Mouse (Mus musculus): ENCODE measurements around the gene Prps1l1. TPM values are rescaled to one million over a fixed set of nuclear protein-coding genes. Genes with fewer than 3 reads are reported as not detected.

Prps1l1 gene
- total RNA-seq (2021), result not detected in 2 replicates
- long read RNA-seq, experiment 1, result 0 reads
- long read RNA-seq, experiment 2, result 0 reads

GRCm38 (mm10) chr12:34984461-34984860 lies at the start of gene Prps1l1:
Prps1l1 (plus strand) TSS chr12:34984761.
- no peak for DNase-seq

GRCm38 (mm10) chr12:34937918-34938317 lies 46.6 kb upstream of the Prps1l1 start:
- DNase-seq, result peak; percentile 15

DNA sequence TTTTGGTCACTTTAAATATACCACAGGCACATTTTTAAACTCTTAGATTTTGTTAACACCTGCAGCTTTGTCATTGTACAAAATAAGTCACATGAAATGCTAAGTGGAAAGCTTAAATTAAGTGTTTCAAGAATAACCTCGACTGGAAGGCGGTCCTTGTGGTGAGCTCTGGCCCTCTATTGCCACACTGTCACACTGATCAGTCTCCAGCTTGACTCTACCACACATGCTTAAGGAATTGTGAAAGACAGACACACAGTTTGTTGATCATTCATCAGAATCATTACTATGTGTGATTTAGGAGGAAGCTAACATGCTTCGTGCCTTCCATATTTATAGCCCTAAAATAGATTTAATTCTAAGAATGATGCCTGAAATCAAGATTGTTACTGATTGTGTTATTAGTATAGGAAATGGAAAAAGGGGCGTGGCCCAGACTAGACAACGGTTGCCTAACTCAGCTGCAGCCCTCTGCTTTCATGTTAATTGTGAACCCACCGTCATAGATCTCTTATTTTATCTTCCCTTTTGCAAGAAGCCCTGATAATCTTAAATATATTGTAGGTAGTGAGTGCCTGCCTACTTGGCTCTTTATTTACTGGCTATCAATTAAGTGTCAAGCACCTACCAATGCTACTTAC lies 35.4 kb upstream of the Prps1l1 start:
- DNase-seq, result no peak

DNA sequence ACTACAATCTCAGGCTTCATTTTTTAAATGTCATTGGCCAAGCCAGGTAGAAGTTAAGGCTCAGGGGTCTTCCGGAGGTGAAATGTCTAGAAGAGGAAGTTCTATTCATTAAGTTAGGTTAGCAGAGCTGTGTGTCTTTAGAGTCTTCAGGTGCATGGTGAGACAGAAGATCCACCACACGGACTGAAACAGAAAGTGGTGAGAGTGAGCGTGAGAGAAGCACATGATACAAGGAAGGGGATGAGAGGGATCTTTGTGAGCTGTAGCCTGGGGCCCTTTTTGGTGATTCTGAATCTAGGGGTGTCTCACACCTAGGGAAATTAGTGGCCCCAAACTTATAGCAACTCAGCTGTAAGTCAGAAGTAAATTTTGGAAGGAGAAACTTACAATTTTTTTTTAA lies 8.6 kb upstream of the Prps1l1 start:
- DNase-seq, result no peak

DNA sequence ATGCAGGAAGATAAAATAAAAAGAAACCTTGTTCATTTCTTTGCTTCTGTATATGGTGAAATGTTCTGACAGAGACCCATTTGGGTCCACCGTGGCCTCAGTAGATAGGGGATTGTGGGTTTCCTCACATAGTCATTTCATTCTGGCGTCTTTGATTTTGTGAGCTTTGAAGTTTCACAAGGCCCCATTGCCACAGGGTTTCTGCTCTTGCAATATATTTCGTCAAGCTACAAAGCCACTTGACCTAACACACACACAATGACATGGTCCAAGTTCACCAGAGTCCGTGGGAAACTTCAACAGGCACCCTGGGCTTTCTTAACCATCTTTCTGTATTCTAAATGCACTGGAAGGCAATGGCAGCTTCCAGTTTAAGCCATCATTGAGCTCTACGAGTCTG lies 1.3 kb downstream of the Prps1l1 start:
- DNase-seq, result no peak

GRCm38 (mm10) chr12:34989537-34990200 lies 5.1 kb downstream of the Prps1l1 start:
- DNase-seq, result no peak

DNA sequence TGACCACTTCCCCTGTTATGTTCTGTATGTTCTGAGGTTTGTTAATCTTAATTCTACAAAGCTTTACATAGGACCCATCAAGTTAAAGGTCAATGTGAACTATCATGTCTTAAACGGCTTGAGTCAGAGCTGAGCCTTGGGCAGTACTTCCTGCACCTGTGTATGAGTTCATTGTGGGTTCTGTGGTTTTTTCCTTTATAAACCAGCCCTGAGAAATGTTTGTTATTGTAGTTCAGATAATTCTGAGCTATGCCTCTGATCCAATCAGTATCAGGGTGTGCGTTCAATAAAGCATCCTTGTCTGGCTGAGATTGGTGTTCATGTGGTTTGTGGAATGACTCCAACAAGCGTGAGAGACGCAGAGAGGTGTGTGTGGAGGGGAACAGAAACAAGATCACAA lies 5.8 kb downstream of the Prps1l1 start:
- DNase-seq, result no peak

DNA sequence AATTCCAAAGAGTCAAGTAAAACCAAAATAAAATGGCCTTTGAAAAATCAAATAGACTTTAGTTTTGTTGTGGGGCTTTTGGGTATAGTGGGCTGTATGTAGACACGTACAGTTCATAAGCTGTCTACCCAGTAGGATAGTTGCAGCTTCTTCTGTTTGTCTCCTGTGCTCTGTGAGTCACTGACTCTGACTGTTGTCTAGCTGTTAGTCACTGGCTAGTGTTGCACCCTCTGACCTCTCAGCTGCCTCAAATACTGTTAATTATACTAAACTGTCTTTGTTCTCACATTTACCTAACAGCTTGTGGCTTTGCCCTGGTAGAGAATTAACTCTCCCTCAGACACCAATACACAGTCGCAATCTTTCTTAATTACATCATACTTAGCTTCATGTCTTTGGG lies 7.3 kb downstream of the Prps1l1 start:
- no peak for DNase-seq

DNA sequence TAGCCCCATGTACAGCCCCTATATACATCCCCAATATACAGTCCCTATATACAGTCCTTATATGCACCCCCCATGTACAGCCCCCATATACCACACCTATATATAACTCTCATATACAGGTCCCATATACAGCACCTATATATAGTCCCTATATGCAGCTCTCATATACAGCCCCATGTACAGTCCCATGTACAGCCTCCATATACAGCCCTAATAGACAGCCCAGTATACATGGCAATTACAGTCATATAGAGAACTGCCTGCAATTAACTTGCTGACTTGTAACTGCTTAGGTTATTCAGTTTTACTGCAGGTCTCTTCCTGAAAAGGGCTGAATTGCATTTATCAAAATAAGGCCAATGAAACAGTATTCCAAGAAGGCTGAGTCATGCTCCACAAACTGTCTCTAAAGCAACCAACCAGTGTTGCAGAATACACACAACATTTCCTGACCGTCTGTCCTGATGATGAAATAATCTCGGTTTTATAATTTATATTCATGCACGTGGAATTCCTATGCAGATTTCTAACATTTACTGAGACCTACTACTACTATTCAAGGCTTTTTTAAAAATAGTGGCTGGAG lies 13.1 kb downstream of the Prps1l1 start:
- DNase-seq, result no peak

DNA sequence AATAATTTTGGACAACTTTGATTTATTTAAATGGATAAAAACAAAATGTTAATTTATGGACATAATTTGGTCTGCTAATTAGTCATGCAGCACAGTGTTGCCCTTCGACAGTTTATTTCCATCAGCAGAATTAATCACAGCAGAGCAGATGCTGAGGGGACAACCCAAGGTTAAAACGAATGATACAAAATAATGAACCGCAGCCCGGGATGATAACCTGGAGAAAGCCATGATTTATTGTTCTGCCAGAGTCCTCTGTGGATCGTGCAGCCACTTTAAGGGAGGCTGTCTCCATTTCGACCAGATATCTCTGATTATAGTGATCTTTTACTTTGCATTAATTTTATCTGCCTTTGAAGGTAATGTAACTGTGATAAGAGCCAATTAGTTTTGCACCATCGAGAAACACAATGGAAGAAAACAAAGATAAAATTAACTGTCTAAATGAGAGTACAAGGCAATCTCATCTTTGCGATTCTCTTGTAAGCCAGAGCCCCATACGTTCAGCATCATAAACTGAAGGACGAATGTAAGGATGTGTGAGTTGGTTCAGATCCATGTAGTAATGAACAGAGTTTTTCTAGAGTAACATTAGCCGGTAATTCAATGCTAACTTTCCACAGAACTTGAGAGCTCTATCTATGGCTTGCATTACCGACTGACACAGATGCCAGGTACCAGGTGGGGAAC lies 14.4 kb downstream of the Prps1l1 start:
- no peak for DNase-seq

GRCm38 (mm10) chr12:35000323-35000722 lies 15.8 kb downstream of the Prps1l1 start:
- no peak for DNase-seq

DNA sequence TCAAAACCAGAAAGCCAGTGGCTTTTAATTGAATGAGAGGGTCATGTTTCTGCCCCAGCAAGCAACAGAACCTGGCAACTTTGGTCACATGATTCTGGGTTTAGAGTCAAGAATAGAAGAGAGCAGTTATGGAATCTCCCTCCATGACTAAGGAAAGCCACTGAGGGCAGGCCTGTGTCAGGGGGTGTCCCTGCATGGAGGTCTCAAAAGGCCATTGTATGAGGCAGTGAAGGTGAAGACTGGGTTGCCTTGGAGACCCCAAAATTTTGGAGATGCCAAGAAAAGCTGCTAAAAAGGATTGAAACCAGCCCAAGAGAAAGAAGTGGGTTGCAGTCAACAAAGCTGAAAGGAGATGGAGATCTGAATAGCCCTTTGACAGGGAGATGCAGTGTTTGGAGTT lies 21.2 kb downstream of the Prps1l1 start:
- DNase-seq, result no peak

DNA sequence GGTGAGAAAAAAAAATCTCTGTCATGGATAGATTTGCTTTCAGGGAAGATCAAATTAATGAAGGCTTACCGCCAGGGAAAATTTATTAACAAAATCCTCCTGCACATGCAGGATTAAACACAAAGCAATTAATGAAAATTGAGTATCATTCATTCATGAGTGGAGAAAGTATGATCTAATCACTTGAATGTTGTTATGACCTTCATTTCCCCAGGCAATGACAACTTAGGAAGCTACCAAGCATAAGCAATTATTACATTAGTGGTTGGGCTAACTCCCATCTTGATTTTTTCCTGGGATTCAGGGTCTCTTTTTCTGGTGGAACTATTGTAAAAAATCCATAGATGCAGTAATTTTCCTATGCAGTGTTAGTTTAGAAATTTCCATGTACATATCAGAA lies 23.3 kb downstream of the Prps1l1 start:
- DNase-seq, result no peak

DNA sequence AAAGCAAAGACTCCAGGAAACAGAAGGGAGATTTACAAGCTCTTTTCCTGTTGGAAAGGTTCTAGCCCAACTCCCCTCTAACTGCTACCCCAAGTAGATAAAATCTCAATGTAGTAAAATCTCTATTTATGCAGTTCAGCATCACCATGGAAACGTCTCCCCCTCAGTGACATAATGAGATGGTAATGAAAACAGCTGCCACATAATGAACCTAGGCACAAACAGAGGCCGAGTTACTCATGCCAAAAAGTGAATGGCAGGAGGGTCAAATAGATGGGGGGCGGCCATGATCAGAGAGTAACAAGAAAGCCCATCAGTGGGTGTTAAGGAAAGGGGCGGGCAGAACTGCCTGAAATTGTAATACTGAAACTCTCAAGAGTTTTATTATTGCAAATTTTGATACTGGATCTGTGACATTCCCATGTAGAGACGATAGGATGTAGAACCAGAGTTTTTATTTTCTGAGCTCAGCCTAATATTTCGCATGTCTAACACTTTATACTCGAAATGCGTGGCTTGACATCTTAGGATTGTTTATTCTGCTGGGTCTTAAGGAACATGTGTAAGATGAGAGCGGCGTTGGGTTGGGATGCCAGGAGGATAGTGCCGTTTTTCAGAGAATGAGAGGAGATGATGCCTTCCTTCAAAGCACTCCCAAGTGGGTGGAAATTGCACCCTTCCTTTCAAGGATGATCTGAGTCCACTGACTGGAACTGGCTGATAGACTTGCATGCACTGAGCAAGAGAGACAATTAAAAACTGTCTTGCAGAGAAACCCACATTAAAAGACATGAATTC lies 24.0 kb downstream of the Prps1l1 start:
- DNase-seq, result no peak

GRCm38 (mm10) chr12:35011462-35011861 lies 26.9 kb downstream of the Prps1l1 start:
- no peak for DNase-seq

GRCm38 (mm10) chr12:35013950-35014349 lies 29.4 kb downstream of the Prps1l1 start:
- DNase-seq, result no peak

- DNase-seq, result no peak
Observed at GRCm38 (mm10) chr12:35016056-35016455, 31.5 kb downstream of the Prps1l1 start.

DNA sequence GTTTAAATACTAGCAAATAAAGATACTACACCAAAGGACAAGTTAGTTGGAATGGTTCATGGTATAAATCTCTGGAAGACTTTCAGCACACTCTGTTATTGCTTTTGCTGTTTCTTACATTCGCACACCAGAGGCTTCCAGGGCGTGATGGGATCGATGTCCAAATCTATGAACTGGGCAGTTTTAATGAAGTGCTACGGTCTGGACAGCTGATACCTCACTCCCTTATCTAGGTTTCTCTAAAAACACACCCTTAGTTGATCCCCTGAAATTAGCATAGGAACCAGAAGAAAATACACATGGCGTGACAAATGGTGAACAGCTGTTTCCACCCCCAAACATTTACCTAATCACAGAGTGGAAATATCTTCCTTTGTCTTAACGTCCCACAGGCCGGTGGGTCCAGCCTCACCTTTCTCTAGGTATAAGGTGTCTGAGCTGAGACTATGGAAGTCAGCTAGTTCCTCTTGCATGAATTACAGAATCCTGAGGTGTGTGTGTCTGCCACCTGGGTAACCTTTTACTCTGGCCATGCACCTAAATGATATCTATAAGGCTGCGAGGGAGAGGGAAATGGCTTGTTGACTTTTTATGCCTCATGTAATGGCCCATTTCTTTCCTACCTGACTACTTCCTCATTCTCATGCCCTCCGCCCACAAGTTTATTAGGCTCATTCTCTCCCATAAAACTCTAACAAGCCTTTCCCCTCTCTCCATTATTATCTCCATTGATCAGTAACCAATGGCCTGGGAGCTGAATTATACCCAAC lies 32.1 kb downstream of the Prps1l1 start:
- no peak for DNase-seq

GRCm38 (mm10) chr12:35018679-35019237 lies 34.2 kb downstream of the Prps1l1 start:
- no peak for DNase-seq

DNA sequence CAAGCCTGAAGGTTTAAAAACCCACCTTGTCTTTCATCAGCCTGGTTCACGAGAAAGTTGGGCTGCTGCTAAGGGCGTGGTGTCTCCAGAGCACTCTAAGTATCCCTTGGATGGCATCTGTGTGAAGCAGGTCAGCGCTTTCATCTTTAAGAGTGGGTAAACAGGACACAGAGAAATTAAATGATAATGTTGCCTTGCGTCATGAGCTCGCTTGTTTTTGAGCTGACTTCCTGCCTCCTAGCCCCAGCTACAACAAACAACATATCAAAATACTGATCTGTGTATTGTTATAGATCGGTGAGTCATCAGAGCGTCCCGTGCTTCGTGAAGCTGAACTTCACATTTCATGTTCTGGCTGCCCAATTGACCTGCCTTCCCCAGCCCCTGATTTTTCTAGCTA lies 36.7 kb downstream of the Prps1l1 start:
- DNase-seq, result no peak

GRCm38 (mm10) chr12:35022066-35022465 lies 37.5 kb downstream of the Prps1l1 start:
- DNase-seq, result no peak

Measured in adrenal gland, postnatal 14 days (tissue).